Mouse (Mus musculus): ENCODE measurements around the gene Glyr1. TPM values are rescaled to one million over a fixed set of nuclear protein-coding genes. Genes with fewer than 3 reads are reported as not detected.

Gene Glyr1
- 10 to 100 TPM; 44.2 to 45.6 TPM for total RNA-seq (2021)
- long read RNA-seq, experiment 1, transcript Glyr1-201 (16 exons, 3,280 nt) = major isoform, 40 of 83 reads
- long read RNA-seq, experiment 1, transcript Glyr1-202 (16 exons, 3,292 nt) = minor isoform, 23 of 83 reads
- long read RNA-seq, experiment 1, partial matches to known transcripts = 11 of 83 reads
- long read RNA-seq, experiment 1, other reads (novel, unspliced or antisense) = 9 of 83 reads
- long read RNA-seq, experiment 2, transcript Glyr1-202 (16 exons, 3,292 nt) = minor isoform, 22 of 71 reads
- long read RNA-seq, experiment 2, transcript Glyr1-201 (16 exons, 3,280 nt) = major isoform, 31 of 71 reads
- long read RNA-seq, experiment 2, partial matches to known transcripts = 9 of 71 reads
- long read RNA-seq, experiment 2, other reads (novel, unspliced or antisense) = 9 of 71 reads

- peak; percentile 99 for DNase-seq
These were observed at the start of gene Glyr1, which contains the start of gene Ubn1 for GRCm38 (mm10) chr16:5049774-5050234. TSS of gene Glyr1 (minus strand) at chr16:5049863. TSS of gene Ubn1 (plus strand) at chr16:5050057.

- DNase-seq = no peak
These were observed 46.8 kb upstream of the Glyr1 start for GRCm38 (mm10) chr16:5096504-5096903.

GRCm38 (mm10) chr16:5093285-5093684 is 43.6 kb upstream of the Glyr1 start:
- DNase-seq = no peak

GRCm38 (mm10) chr16:5089021-5089420 is 39.4 kb upstream of the Glyr1 start:
- no peak for DNase-seq

- no peak for DNase-seq
These were observed 36.5 kb upstream of the Glyr1 start for GRCm38 (mm10) chr16:5086179-5086578.

- DNase-seq = no peak
These were observed 35.5 kb upstream of the Glyr1 start for GRCm38 (mm10) chr16:5085196-5085595.

- no peak for DNase-seq
These were observed 24.7 kb upstream of the Glyr1 start for GRCm38 (mm10) chr16:5074341-5074740.

GRCm38 (mm10) chr16:5071974-5072373 is 22.3 kb upstream of the Glyr1 start:
- DNase-seq = no peak

- DNase-seq = no peak
These were observed 20.7 kb upstream of the Glyr1 start for GRCm38 (mm10) chr16:5070321-5070720.

- no peak for DNase-seq
These were observed 13.8 kb upstream of the Glyr1 start for GRCm38 (mm10) chr16:5063472-5063871.

- DNase-seq = no peak
These were observed 8.5 kb upstream of the Glyr1 start for GRCm38 (mm10) chr16:5058114-5058513.

- peak; percentile 79 for DNase-seq
These were observed 818 bp upstream of the Glyr1 start for GRCm38 (mm10) chr16:5050251-5051110.

GRCm38 (mm10) chr16:5049182-5049773 is 385 bp downstream of the Glyr1 start:
- DNase-seq = no peak

- no peak for DNase-seq
These were observed 4.3 kb downstream of the Glyr1 start for GRCm38 (mm10) chr16:5045322-5045721.

GRCm38 (mm10) chr16:5036649-5037234 is 12.9 kb downstream of the Glyr1 start:
- DNase-seq = no peak

GRCm38 (mm10) chr16:5035591-5035990 is 14.1 kb downstream of the Glyr1 start:
- no peak for DNase-seq

- DNase-seq = no peak
These were observed 19.8 kb downstream of the Glyr1 start for GRCm38 (mm10) chr16:5029847-5030246.

GRCm38 (mm10) chr16:5024021-5024420 is 25.6 kb downstream of the Glyr1 start:
- no peak for DNase-seq

- DNase-seq = no peak
These were observed 35.1 kb downstream of the Glyr1 start for GRCm38 (mm10) chr16:5014578-5014977.

- peak; percentile 96 for DNase-seq
These were observed 36.4 kb downstream of the Glyr1 start, which contains the start of gene Rogdi for GRCm38 (mm10) chr16:5013054-5013838. TSS of gene Rogdi (minus strand) at chr16:5013553.

All from gastrocnemius, postnatal 10 days (tissue).